Mouse (Mus musculus) C2C12 (cell line): ENCODE data around the gene 3110082I17Rik.

Experiments used
- CEBPB ChIP-seq: IDR thresholded peaks from one replicate; pipeline ENCODE4 v1.6.1; 2011; ENCODE audit warnings: low read depth, mild to moderate bottlenecking, control low read depth, moderate library complexity
- CTCF ChIP-seq: IDR thresholded peaks from one replicate; pipeline ENCODE4 v1.5.1; 2011; ENCODE audit not compliant: control insufficient read depth, insufficient read depth, insufficient read length
- MAX ChIP-seq: IDR thresholded peaks from one replicate; pipeline ENCODE4 v1.6.1; 2011; ENCODE audit warnings: mild to moderate bottlenecking, control low read depth
- MYOD1 ChIP-seq: IDR thresholded peaks from one replicate; pipeline ENCODE4 v1.6.1; 2011; ENCODE audit warnings: low read depth; ENCODE audit not compliant: control insufficient read depth, insufficient read length
- USF1 ChIP-seq: IDR thresholded peaks from one replicate; pipeline ENCODE4 v1.6.1; 2011; ENCODE audit warnings: low read depth, mild to moderate bottlenecking, control low read depth, moderate library complexity

DNA sequence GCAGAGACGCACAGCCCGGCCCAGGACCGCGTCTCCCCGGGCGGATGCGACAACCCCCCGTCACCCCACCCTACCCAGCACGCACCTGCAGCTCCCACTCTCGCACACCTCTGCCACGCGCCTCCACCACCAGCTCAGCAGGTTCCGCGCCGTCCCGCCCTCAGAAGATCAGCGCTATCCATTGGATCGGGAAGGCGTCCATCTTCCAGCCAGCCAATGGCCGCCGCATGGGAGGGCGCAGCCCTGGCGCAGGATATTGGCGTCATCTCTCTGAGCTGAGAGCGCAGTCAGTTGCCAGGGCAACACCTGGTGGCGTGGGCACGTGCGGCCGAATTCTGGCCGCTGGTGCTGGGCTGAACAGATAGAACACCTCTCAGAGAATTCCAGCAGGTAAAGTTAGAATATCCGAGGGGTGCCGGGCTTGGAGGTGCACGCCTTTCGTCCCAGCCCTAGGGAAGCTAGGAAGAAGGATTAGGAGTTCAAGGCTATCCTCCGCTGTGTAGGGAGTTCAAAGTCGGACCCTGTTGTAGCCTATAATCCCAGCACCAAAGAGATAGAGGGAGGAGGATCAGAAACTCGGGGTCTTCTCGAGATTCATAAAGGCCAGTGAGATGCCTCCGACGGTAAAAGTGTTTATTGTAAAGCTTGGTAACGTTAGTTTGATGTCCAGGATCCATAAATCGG lies at the start of gene 3110082I17Rik:
- TF ChIP-seq CTCF: no peak
- peak; percentile 91 for TF ChIP-seq MAX
- peak; percentile 91 for TF ChIP-seq USF1
- TF ChIP-seq CEBPB: no peak
- TF ChIP-seq MYOD1: no peak
